Mouse (Mus musculus): ENCODE measurements around the gene Gcsh. TPM values are rescaled to one million over a fixed set of nuclear protein-coding genes. Genes with fewer than 3 reads are reported as not detected.

The Gcsh gene
- total and polyA plus RNA-seq, 2 experiments from 2014 or later, result 24.2 to 69.3 TPM

GRCm38 (mm10) chr8:117017896-117018295, 24.6 kb upstream of the Gcsh start:
- no peak overlapping the region for H3K4me2 ChIP-seq (ENCODE audit: low read depth, low read length)
- no peaks in the 10 kb centered on the region for H3K9me3 ChIP-seq (replicated peaks; ENCODE audit: control insufficient read depth, low read length)
- WGBS, result 89% methylated on average over 4 of the region's 4 CpGs
- H3K4me1 ChIP-seq (ENCODE audit: control insufficient read depth, insufficient read depth), result 0 out of 2 replicates have a peak, but pooled peaks cover 3% of the 10 kb centered on the region
- no peaks in the 10 kb centered on the region for H3K36me3 ChIP-seq (replicated peaks; ENCODE audit: control insufficient read depth, insufficient read depth, low read length)
- H3K9ac ChIP-seq (replicated peaks; ENCODE audit: low read depth, low read length), result no peak overlapping the region
- no peak for DNase-seq (ENCODE audit: low spot score)
- no peaks in the 10 kb centered on the region for H3K27me3 ChIP-seq (ENCODE audit: control insufficient read depth, insufficient read depth, low read length)
- no peak for ATAC-seq (ENCODE audit: insufficient read depth, low read depth)
- no peak overlapping the region for H3K4me3 ChIP-seq (ENCODE audit: low read depth, low read length)
- TF ChIP-seq EP300 (IDR thresholded peaks at IDR 0.05; ENCODE audit: low read depth) (no peak), CTCF (IDR thresholded peaks at IDR 0.05; ENCODE audit: low read depth) (no peak)
- no peak overlapping the region for H3K27ac ChIP-seq (ENCODE audit: low read depth)

- H3K27me3 ChIP-seq (ENCODE audit: control insufficient read depth, insufficient read depth, low read length), result no peaks in the 10 kb centered on the region
- H3K4me3 ChIP-seq (ENCODE audit: low read depth, low read length), result no peak overlapping the region
- H3K4me2 ChIP-seq (ENCODE audit: low read depth, low read length), result no peak overlapping the region
- H3K36me3 ChIP-seq (replicated peaks; ENCODE audit: control insufficient read depth, insufficient read depth, low read length), result no peaks in the 10 kb centered on the region
- H3K9ac ChIP-seq (replicated peaks; ENCODE audit: low read depth, low read length), result no peak overlapping the region
- ATAC-seq (ENCODE audit: insufficient read depth, low read depth) (no peak), DNase-seq (ENCODE audit: low spot score) (no peak)
- H3K27ac ChIP-seq (ENCODE audit: low read depth), result no peak overlapping the region
- H3K4me1 ChIP-seq (ENCODE audit: control insufficient read depth, insufficient read depth), result no peaks in the 10 kb centered on the region
- WGBS, result 68% methylated on average over 8 of the region's 8 CpGs
- no peaks in the 10 kb centered on the region for H3K9me3 ChIP-seq (replicated peaks; ENCODE audit: control insufficient read depth, low read length)
- no peak for TF ChIP-seq EP300 (IDR thresholded peaks at IDR 0.05; ENCODE audit: low read depth)
- TF ChIP-seq CTCF (IDR thresholded peaks at IDR 0.05; ENCODE audit: low read depth), result no peak
Observed at GRCm38 (mm10) chr8:117017006-117017405, 23.7 kb upstream of the Gcsh start.

GRCm38 (mm10) chr8:117015670-117016069, 22.3 kb upstream of the Gcsh start:
- H3K9ac ChIP-seq (replicated peaks; ENCODE audit: low read depth, low read length), result no peak overlapping the region
- no peaks in the 10 kb centered on the region for H3K36me3 ChIP-seq (replicated peaks; ENCODE audit: control insufficient read depth, insufficient read depth, low read length)
- H3K4me2 ChIP-seq (ENCODE audit: low read depth, low read length), result no peak overlapping the region
- no peaks in the 10 kb centered on the region for H3K4me1 ChIP-seq (ENCODE audit: control insufficient read depth, insufficient read depth)
- WGBS, result 75% methylated on average over 4 of the region's 4 CpGs
- no peak for TF ChIP-seq EP300 (IDR thresholded peaks at IDR 0.05; ENCODE audit: low read depth)
- no peak for TF ChIP-seq CTCF (IDR thresholded peaks at IDR 0.05; ENCODE audit: low read depth)
- H3K9me3 ChIP-seq (replicated peaks; ENCODE audit: control insufficient read depth, low read length), result no peaks in the 10 kb centered on the region
- H3K4me3 ChIP-seq (ENCODE audit: low read depth, low read length), result no peak overlapping the region
- no peak for ATAC-seq (ENCODE audit: insufficient read depth, low read depth)
- H3K27ac ChIP-seq (ENCODE audit: low read depth), result no peak overlapping the region
- DNase-seq (ENCODE audit: low spot score), result no peak
- H3K27me3 ChIP-seq (ENCODE audit: control insufficient read depth, insufficient read depth, low read length), result no peaks in the 10 kb centered on the region

- H3K4me3 ChIP-seq (ENCODE audit: low read depth, low read length), result no peak overlapping the region
- H3K27me3 ChIP-seq (ENCODE audit: control insufficient read depth, insufficient read depth, low read length), result no peaks in the 10 kb centered on the region
- WGBS, result 85% methylated on average over 9 of the region's 9 CpGs
- DNase-seq (ENCODE audit: low spot score) (no peak), ATAC-seq (ENCODE audit: insufficient read depth, low read depth) (no peak)
- TF ChIP-seq EP300 (IDR thresholded peaks at IDR 0.05; ENCODE audit: low read depth) (no peak), CTCF (IDR thresholded peaks at IDR 0.05; ENCODE audit: low read depth) (no peak)
- no peaks in the 10 kb centered on the region for H3K36me3 ChIP-seq (replicated peaks; ENCODE audit: control insufficient read depth, insufficient read depth, low read length)
- no peaks in the 10 kb centered on the region for H3K4me1 ChIP-seq (ENCODE audit: control insufficient read depth, insufficient read depth)
- H3K9me3 ChIP-seq (replicated peaks; ENCODE audit: control insufficient read depth, low read length), result no peaks in the 10 kb centered on the region
- no peak overlapping the region for H3K9ac ChIP-seq (replicated peaks; ENCODE audit: low read depth, low read length)
- no peak overlapping the region for H3K27ac ChIP-seq (ENCODE audit: low read depth)
- no peak overlapping the region for H3K4me2 ChIP-seq (ENCODE audit: low read depth, low read length)
Observed at GRCm38 (mm10) chr8:117011366-117011765, 18.0 kb upstream of the Gcsh start.

GRCm38 (mm10) chr8:116994016-116994716, 829 bp upstream of the Gcsh start:
- ATAC-seq (ENCODE audit: insufficient read depth, low read depth) (no peak), DNase-seq (ENCODE audit: low spot score) (no peak)
- no peaks in the 10 kb centered on the region for H3K36me3 ChIP-seq (replicated peaks; ENCODE audit: control insufficient read depth, insufficient read depth, low read length)
- 54% methylated on average over 11 of the region's 11 CpGs for WGBS
- H3K4me2 ChIP-seq (ENCODE audit: low read depth, low read length), result peak overlapping the region; percentile 97
- no peak overlapping the region for H3K27ac ChIP-seq (ENCODE audit: low read depth)
- TF ChIP-seq EP300 (IDR thresholded peaks at IDR 0.05; ENCODE audit: low read depth) (no peak), CTCF (IDR thresholded peaks at IDR 0.05; ENCODE audit: low read depth) (no peak)
- no peaks in the 10 kb centered on the region for H3K27me3 ChIP-seq (ENCODE audit: control insufficient read depth, insufficient read depth, low read length)
- no peaks in the 10 kb centered on the region for H3K9me3 ChIP-seq (replicated peaks; ENCODE audit: control insufficient read depth, low read length)
- H3K4me3 ChIP-seq (ENCODE audit: low read depth, low read length), result peak overlapping the region; percentile 74
- peak overlapping the region; percentile 14; the same call in 1 of the 2 replicates for H3K9ac ChIP-seq (replicated peaks; ENCODE audit: low read depth, low read length)
- H3K4me1 ChIP-seq (ENCODE audit: control insufficient read depth, insufficient read depth), result peaks cover 8% of the 10 kb centered on the region; the same call in 1 of the 2 replicates

Measured in heart, postnatal 0 days (tissue).